Mouse (Mus musculus): ENCODE measurements at regions not wholly inside any gene's neighbourhood (a gene's known extent, or its start where the extent isn't known, plus 50 kb on each side); places are given as distances from the start of the nearest gene placed in this dataset.

GRCm38 (mm10) chr11:112125249-112125933 lies 656.6 kb upstream of the Sox9 start:
- 86% methylated on average over 12 of the region's 12 CpGs for WGBS
- H3K9me3 ChIP-seq, result no peaks in the 10 kb centered on the region
- H3K27ac ChIP-seq, result no peak overlapping the region
- H3K27me3 ChIP-seq, result no peaks in the 10 kb centered on the region
- H3K4me1 ChIP-seq, result no peaks in the 10 kb centered on the region
- no peak overlapping the region for H3K4me3 ChIP-seq (replicated peaks)
- H3K4me2 ChIP-seq, result no peak overlapping the region
- H3K36me3 ChIP-seq (replicated peaks), result no peaks in the 10 kb centered on the region
- no peak overlapping the region for H3K9ac ChIP-seq
- ATAC-seq (ENCODE audit: low FRiP score), result no peak

DNA sequence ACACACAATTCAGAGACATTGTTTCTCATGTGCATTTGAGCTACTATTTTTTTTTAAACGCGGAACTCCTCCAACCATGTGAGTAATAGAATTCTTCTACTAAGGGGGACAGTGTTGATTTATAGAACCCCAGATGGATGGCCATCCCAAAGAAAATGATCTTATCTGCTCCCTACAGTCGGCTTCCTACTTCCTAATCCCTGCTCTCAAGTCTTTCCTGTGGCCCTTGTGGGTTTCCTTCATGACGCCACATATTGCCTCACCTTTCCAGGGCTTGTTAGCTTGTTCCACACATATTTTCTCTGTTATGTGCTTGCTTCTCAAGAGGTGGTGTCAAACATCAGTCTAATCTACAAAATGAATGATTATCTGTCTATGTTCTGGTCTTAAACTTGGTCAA lies 651.9 kb upstream of the Sox9 start:
- no peak for ATAC-seq (ENCODE audit: low FRiP score)
- Histone ChIP-seq H3K9ac (no peak overlapping the region), H3K4me1 (no peaks in the 10 kb centered on the region), H3K36me3 (replicated peaks) (no peaks in the 10 kb centered on the region), H3K9me3 (no peaks in the 10 kb centered on the region), H3K4me3 (replicated peaks) (no peak overlapping the region), H3K4me2 (no peak overlapping the region), H3K27me3 (no peaks in the 10 kb centered on the region; the same call in 1 of the 2 replicates), H3K27ac (no peak overlapping the region)
- 90% methylated on average over 4 of the region's 4 CpGs for WGBS

DNA sequence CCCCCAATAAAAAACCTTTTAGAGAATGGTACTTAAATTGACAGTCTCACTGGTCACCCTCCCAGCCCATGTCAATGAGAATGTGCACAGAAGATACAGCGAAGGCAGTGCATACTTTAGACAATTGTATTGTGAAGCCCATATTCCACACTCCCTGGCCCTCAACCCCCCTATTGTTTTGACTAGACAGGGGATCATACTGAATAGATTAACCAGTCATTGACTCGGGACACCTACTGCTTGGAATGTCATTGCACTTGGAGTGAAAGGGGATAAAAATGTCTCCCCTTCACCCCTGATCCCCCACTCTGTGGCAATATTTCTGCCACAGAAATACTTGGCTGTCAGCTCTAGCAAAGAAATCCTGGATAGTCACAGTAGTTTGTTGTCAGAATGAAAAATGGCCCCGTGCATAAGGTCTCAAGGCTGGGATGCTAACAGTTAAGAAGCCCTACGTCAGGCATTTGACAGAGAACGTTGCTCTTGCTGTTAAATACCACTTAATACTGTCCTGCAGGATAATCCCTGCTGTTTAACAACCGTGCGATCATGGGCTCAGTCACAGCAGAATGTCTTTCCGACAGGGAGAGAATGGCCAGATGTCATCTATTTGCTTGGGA lies 644.5 kb upstream of the Sox9 start:
- no peak for ATAC-seq (ENCODE audit: low FRiP score)
- Histone ChIP-seq H3K9ac (no peak overlapping the region), H3K9me3 (no peaks in the 10 kb centered on the region), H3K4me1 (peaks cover 32% of the 10 kb centered on the region), H3K4me2 (no peak overlapping the region), H3K27ac (no peak overlapping the region), H3K27me3 (no peaks in the 10 kb centered on the region; the same call in 1 of the 2 replicates), H3K36me3 (replicated peaks) (no peaks in the 10 kb centered on the region), H3K4me3 (replicated peaks) (no peak overlapping the region)
- 5% methylated on average over 8 of the region's 8 CpGs for WGBS

GRCm38 (mm10) chr11:112140058-112140457 lies 642.0 kb upstream of the Sox9 start:
- peak; percentile 51; the same call in 1 of the 2 replicates for ATAC-seq (ENCODE audit: low FRiP score)
- Histone ChIP-seq H3K4me3 (replicated peaks) (no peak overlapping the region), H3K27ac (0 out of 2 replicates have a peak overlapping the region, but pooled peaks have one; percentile 32), H3K27me3 (no peaks in the 10 kb centered on the region), H3K9ac (no peak overlapping the region), H3K9me3 (no peaks in the 10 kb centered on the region), H3K4me1 (peaks cover 32% of the 10 kb centered on the region), H3K4me2 (no peak overlapping the region), H3K36me3 (replicated peaks) (no peaks in the 10 kb centered on the region)
- WGBS, result 61% methylated on average over 9 of the region's 9 CpGs

DNA sequence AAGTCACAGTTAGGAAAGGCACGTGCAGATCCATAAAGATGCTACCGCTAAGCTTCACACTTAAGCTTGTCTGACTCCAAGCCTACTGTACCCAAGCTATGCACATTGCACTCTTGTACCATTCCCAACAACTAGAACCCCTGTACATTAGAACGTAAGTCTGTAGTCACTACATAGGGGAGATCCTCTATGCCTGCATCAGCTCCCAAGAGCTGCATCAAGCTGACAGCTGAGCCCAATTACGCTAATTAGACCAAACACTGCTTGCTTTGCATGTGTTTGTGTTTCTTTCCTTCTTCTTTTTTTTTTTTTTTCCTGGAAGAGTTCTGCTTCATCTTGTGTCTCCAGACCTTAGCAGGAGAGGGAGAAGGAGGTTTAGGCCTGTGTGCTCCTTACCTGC lies 641.5 kb upstream of the Sox9 start:
- Histone ChIP-seq H3K4me1 (peaks cover 32% of the 10 kb centered on the region), H3K9ac (no peak overlapping the region), H3K27ac (peak overlapping the region; percentile 42; the same call in 1 of the 2 replicates), H3K4me2 (0 out of 2 replicates have a peak overlapping the region, but pooled peaks have one; percentile 13), H3K36me3 (replicated peaks) (no peaks in the 10 kb centered on the region), H3K9me3 (no peaks in the 10 kb centered on the region), H3K4me3 (replicated peaks) (no peak overlapping the region), H3K27me3 (no peaks in the 10 kb centered on the region)
- WGBS, result 55% methylated on average over 4 of the region's 4 CpGs
- peak; percentile 79; the same call in 1 of the 2 replicates for ATAC-seq (ENCODE audit: low FRiP score)

GRCm38 (mm10) chr11:112140912-112141311 lies 641.1 kb upstream of the Sox9 start:
- Histone ChIP-seq H3K9me3 (no peaks in the 10 kb centered on the region), H3K36me3 (replicated peaks) (no peaks in the 10 kb centered on the region), H3K4me1 (peaks cover 32% of the 10 kb centered on the region), H3K27ac (peak overlapping the region; percentile 42; the same call in 1 of the 2 replicates), H3K4me3 (replicated peaks) (no peak overlapping the region), H3K9ac (no peak overlapping the region), H3K27me3 (no peaks in the 10 kb centered on the region), H3K4me2 (0 out of 2 replicates have a peak overlapping the region, but pooled peaks have one; percentile 13)
- ATAC-seq (ENCODE audit: low FRiP score), result peak; percentile 62; the same call in 1 of the 2 replicates
- 63% methylated on average over 9 of the region's 9 CpGs for WGBS

- no peak for ATAC-seq (ENCODE audit: low FRiP score)
- H3K27me3 ChIP-seq, result no peaks in the 10 kb centered on the region
- 93% methylated on average over 3 of the region's 3 CpGs for WGBS
Observed at GRCm38 (mm10) chr11:112152051-112152450, 630.0 kb upstream of the Sox9 start.

DNA sequence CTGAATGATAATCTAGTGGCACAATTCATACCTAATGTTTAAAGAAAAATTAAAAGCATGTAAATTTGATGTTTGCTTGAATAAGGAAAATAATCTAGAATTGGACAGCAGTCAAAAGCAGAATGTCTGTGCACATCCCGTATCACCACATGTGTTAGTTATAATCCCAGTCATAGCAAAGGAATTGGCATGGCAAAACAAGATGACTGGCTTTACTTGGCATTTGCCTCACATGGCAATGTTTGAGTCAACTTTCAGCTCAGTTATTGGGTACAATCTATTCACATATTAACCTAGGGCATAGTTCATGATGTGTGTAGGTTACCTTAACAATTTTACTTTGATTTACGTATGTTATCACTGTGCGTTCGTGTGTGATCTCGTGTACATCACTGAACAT lies 628.8 kb upstream of the Sox9 start:
- WGBS, result 95% methylated on average over 5 of the region's 5 CpGs
- peaks cover 11% of the 10 kb centered on the region for H3K4me1 ChIP-seq
- no peaks in the 10 kb centered on the region for H3K36me3 ChIP-seq (replicated peaks)
- ATAC-seq (ENCODE audit: low FRiP score), result no peak
- 0 out of 2 replicates have a peak, but pooled peaks cover 4% of the 10 kb centered on the region for H3K9me3 ChIP-seq
- H3K4me2 ChIP-seq, result no peak overlapping the region
- no peak overlapping the region for H3K27ac ChIP-seq
- H3K4me3 ChIP-seq (replicated peaks), result no peak overlapping the region
- H3K9ac ChIP-seq, result no peak overlapping the region
- no peaks in the 10 kb centered on the region for H3K27me3 ChIP-seq

More at GRCm38 (mm10) chr11:112152051-112152450, 630.0 kb upstream of the Sox9 start:
- Histone ChIP-seq H3K36me3 (replicated peaks) (no peaks in the 10 kb centered on the region), H3K27ac (no peak overlapping the region), H3K9me3 (0 out of 2 replicates have a peak, but pooled peaks cover 4% of the 10 kb centered on the region), H3K4me3 (replicated peaks) (no peak overlapping the region), H3K9ac (no peak overlapping the region), H3K4me2 (no peak overlapping the region), H3K4me1 (peaks cover 11% of the 10 kb centered on the region)

DNA sequence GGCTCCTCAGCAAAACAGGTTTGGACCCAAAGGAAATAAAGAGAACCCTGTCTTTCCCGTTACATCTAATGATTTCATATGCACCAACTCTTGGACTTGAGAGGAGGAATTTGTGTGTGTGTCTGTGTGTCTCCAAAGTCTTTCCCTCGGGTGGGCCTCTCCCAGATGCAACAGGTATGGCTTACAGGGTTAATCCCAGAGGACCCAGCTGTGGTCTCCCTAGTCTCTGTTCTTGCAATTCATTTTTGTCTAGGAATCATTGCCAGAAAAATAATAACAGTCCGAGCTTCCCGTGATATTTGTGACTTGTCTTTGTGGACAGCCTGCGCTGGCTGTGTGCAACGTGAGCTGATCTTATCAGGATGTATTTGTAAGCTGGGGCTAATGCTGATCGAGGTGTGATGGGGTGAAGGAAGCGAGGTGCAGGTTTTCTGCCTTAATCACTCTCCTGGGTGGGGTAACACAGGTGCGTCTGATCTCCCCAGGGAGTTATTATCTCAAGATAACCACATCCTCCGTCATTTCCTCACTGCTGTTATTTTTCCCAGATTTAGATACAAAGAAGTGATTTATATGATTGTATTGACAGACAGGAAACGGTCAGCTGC lies 627.2 kb upstream of the Sox9 start:
- Histone ChIP-seq H3K9me3 (0 out of 2 replicates have a peak, but pooled peaks cover 4% of the 10 kb centered on the region), H3K27me3 (no peaks in the 10 kb centered on the region), H3K4me3 (replicated peaks) (no peak overlapping the region), H3K9ac (no peak overlapping the region), H3K27ac (no peak overlapping the region), H3K36me3 (replicated peaks) (no peaks in the 10 kb centered on the region), H3K4me1 (peaks cover 11% of the 10 kb centered on the region), H3K4me2 (0 out of 2 replicates have a peak overlapping the region, but pooled peaks have one; percentile 19)
- WGBS, result 70% methylated on average over 11 of the region's 11 CpGs
- ATAC-seq (ENCODE audit: low FRiP score), result no peak

DNA sequence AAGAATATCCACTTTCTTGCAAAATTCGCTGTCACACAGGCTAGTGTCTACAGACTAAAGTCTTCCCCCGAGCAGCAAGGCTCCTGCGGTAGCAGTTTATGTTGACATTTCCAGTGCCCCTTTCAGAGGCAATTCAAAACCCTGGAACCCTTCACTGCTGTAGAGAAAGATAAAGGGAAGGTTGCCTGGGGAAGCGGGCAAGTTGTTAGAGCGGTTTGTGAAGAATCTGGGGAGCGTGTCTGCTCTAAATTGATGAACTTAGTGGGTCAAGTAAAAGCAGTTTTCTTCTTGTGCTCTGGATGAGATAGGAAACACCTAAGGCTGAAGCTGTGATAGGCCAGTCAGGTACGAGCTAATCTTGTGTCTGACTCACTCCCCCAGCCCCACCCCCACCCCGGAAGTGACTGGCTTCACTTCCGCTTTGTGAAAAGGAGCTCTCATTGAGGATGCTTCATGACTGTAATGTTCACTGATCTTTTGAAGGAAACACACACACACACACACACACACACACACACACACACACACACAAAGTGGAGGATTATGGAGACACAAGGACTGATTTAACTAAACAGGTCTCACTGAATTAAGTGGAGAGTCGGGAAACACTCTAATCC lies 626.6 kb upstream of the Sox9 start:
- H3K27ac ChIP-seq, result no peak overlapping the region
- H3K9ac ChIP-seq, result no peak overlapping the region
- 39% methylated on average over 10 of the region's 10 CpGs for WGBS
- peaks cover 11% of the 10 kb centered on the region for H3K4me1 ChIP-seq
- no peaks in the 10 kb centered on the region for H3K27me3 ChIP-seq
- no peaks in the 10 kb centered on the region for H3K36me3 ChIP-seq (replicated peaks)
- H3K4me3 ChIP-seq (replicated peaks), result no peak overlapping the region
- 0 out of 2 replicates have a peak, but pooled peaks cover 4% of the 10 kb centered on the region for H3K9me3 ChIP-seq
- ATAC-seq (ENCODE audit: low FRiP score), result no peak
- 0 out of 2 replicates have a peak overlapping the region, but pooled peaks have one; percentile 19 for H3K4me2 ChIP-seq

GRCm38 (mm10) chr11:112163681-112164265 lies 618.3 kb upstream of the Sox9 start:
- H3K9ac ChIP-seq, result no peak overlapping the region
- no peak for ATAC-seq (ENCODE audit: low FRiP score)
- H3K27me3 ChIP-seq, result no peaks in the 10 kb centered on the region
- H3K4me3 ChIP-seq (replicated peaks), result no peak overlapping the region
- no peak overlapping the region for H3K4me2 ChIP-seq
- no peaks in the 10 kb centered on the region for H3K4me1 ChIP-seq
- no peaks in the 10 kb centered on the region for H3K36me3 ChIP-seq (replicated peaks)
- H3K9me3 ChIP-seq, result no peaks in the 10 kb centered on the region
- WGBS, result 68% methylated on average over 7 of the region's 7 CpGs
- H3K27ac ChIP-seq, result no peak overlapping the region

GRCm38 (mm10) chr11:112173585-112173984 lies 608.4 kb upstream of the Sox9 start:
- WGBS, result 90% methylated on average over 10 of the region's 10 CpGs
- Histone ChIP-seq H3K27me3 (no peaks in the 10 kb centered on the region), H3K36me3 (replicated peaks) (no peaks in the 10 kb centered on the region), H3K4me1 (no peaks in the 10 kb centered on the region), H3K9me3 (no peaks in the 10 kb centered on the region), H3K27ac (no peak overlapping the region), H3K4me3 (replicated peaks) (no peak overlapping the region), H3K4me2 (no peak overlapping the region), H3K9ac (no peak overlapping the region)
- ATAC-seq (ENCODE audit: low FRiP score), result no peak

Measured in forebrain, embryonic 12.5 days (tissue).